Mouse (Mus musculus) ES-E14 (cell line): ENCODE measurements at regions not wholly inside any gene's neighbourhood (a gene's known extent, or its start where the extent isn't known, plus 50 kb on each side); places are given as distances from the start of the nearest gene placed in this dataset.

Experiments used
- DNase-seq: peaks from one replicate; pipeline ENCODE4 v3.0.0-alpha.2; 2013; ENCODE audit warnings: low read depth, low spot score
- H3K27ac ChIP-seq: 2 replicates; pipeline ENCODE4 v1.5.1; 2012; ENCODE audit warnings: low read depth, mild to moderate bottlenecking, low read length, moderate library complexity, mixed read lengths; ENCODE audit not compliant: poor library complexity, insufficient read depth, severe bottlenecking
- H3K36me3 ChIP-seq: 2 replicates; pipeline ENCODE4 v1.6.1; 2012; ENCODE audit warnings: mild to moderate bottlenecking, low read length, moderate library complexity, mixed read lengths; ENCODE audit not compliant: control insufficient read depth, poor library complexity, insufficient read depth, severe bottlenecking
- H3K4me1 ChIP-seq, 2 experiments: fragments of 150-350 bp in 1 of 2; sonication (generic) in 1 of 2; 2 replicates each; pipeline ENCODE4 v1.6.1; 2012; ENCODE audit warnings: low read length in 2 of 2, mild to moderate bottlenecking in 1 of 2, mixed read lengths in 1 of 2; ENCODE audit not compliant: control insufficient read depth in 2 of 2, insufficient read depth in 2 of 2, poor library complexity in 1 of 2
- H3K4me3 ChIP-seq, 2 experiments: fragments of 150-350 bp in 1 of 2; sonication (generic) in 1 of 2; 2 replicates each; pipeline ENCODE4 v1.5.1; 2012; ENCODE audit warnings: low read length in 2 of 2, low read depth in 1 of 2, mild to moderate bottlenecking in 1 of 2, mixed read lengths in 1 of 2; ENCODE audit not compliant: insufficient read depth in 1 of 2, poor library complexity in 1 of 2, severe bottlenecking in 1 of 2
- H3K9ac ChIP-seq: 2 replicates; pipeline ENCODE4 v1.6.1; 2012; ENCODE audit warnings: low read depth, mild to moderate bottlenecking, low read length, mixed read lengths; ENCODE audit not compliant: poor library complexity, insufficient read depth, severe bottlenecking
- H3K9me3 ChIP-seq: fragments of 150-350 bp; sonication (generic); 2 replicates; pipeline ENCODE4 v1.6.1; 2012; ENCODE audit warnings: low read depth, mild to moderate bottlenecking, low read length; ENCODE audit not compliant: control insufficient read depth, insufficient read depth
- CHD2 ChIP-seq: IDR thresholded peaks from 2 replicates; pipeline ENCODE4 v1.6.1; 2014; ENCODE audit warnings: mild to moderate bottlenecking, low read depth, low read length, inconsistent platforms
- HCFC1 ChIP-seq: IDR thresholded peaks from 2 replicates; pipeline ENCODE4 v1.6.1; 2012; ENCODE audit warnings: low read length, inconsistent platforms, borderline replicate concordance; ENCODE audit not compliant: insufficient read depth
- MAFK ChIP-seq: IDR thresholded peaks from 2 replicates; pipeline ENCODE4 v1.6.1; 2014; ENCODE audit warnings: mild to moderate bottlenecking, low read depth, low read length, inconsistent platforms; ENCODE audit not compliant: insufficient read depth
- ZC3H11A ChIP-seq: IDR thresholded peaks from 2 replicates; pipeline ENCODE4 v1.6.1; 2012; ENCODE audit warnings: low read depth, mild to moderate bottlenecking, inconsistent platforms, low read length, borderline replicate concordance
- ZNF384 ChIP-seq: IDR thresholded peaks from 2 replicates; pipeline ENCODE4 v1.6.1; 2012; ENCODE audit warnings: low read depth, low read length, inconsistent platforms
- in situ Hi-C, 2 experiments: fragments of 600-800 bp; cut with MboI; formaldehyde crosslinking; loops; one replicate each; pipeline ENCODE4 v1.15.1; 2025; ENCODE audit warnings: low sequenced_read_pairs in 2 of 2, inconsistent platforms in 1 of 2; ENCODE audit not compliant: unreplicated experiment in 2 of 2

- no peak for DNase-seq
- in situ Hi-C loops = no loop called here
- Histone ChIP-seq H3K4me3 (no peak overlapping the region), H3K9me3 (no peaks in the 10 kb centered on the region), H3K36me3 (no peaks in the 10 kb centered on the region), H3K27ac (no peak overlapping the region), H3K9ac (no peak overlapping the region), H3K4me1 (peaks cover 0 to 4% of the 10 kb centered on the region in 2 experiments; a peak in 1 of 4 replicates)
- TF ChIP-seq MAFK (no peak), ZC3H11A (no peak), ZNF384 (no peak), CHD2 (no peak), HCFC1 (no peak)
Measured at GRCm38 (mm10) chr13:55899501-55900189, 63.7 kb upstream of the Pitx1 start.

DNA sequence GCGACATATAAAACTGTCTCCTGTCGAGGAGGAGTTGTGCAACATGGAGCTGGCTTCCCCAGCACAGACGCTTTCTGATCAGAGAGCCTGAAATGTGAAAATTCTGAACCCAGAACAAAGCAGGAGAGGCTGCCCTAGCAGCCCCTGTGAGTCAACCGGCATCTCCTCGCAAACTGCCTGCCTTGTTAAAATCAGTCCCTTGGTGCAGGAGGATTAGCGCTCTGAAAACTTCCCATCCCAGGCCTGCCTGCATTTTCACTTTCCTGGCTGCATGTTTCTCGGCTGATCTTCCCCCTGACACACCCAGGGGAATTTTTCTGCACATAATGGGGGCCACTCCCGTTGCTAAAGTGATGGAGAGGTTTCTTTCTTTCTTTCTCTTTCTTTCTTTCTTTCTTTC is 63.0 kb upstream of the Pitx1 start:
- in situ Hi-C loops = no loop called here
- DNase-seq = no peak
- TF ChIP-seq CHD2 (no peak), ZC3H11A (no peak), HCFC1 (no peak), ZNF384 (no peak), MAFK (no peak)
- Histone ChIP-seq H3K4me3 (no peak overlapping the region), H3K27ac (no peak overlapping the region), H3K4me1 (peaks cover 0 to 4% of the 10 kb centered on the region in 2 experiments; a peak in 1 of 4 replicates), H3K9ac (no peak overlapping the region), H3K9me3 (no peaks in the 10 kb centered on the region), H3K36me3 (no peaks in the 10 kb centered on the region)

- H3K9me3 ChIP-seq = no peaks in the 10 kb centered on the region
- no peaks in the 10 kb centered on the region for H3K36me3 ChIP-seq
- no peak overlapping the region for H3K4me3 ChIP-seq
- DNase-seq = no peak
- TF ChIP-seq MAFK = no peak
- TF ChIP-seq ZNF384 = no peak
- TF ChIP-seq HCFC1 = no peak
- TF ChIP-seq CHD2 = no peak
- H3K27ac ChIP-seq = no peak overlapping the region
- H3K9ac ChIP-seq = no peak overlapping the region
- peaks cover 0 to 4% of the 10 kb centered on the region in 2 experiments; a peak in 1 of 4 replicates for H3K4me1 ChIP-seq
- in situ Hi-C loops = no loop called here
Measured at GRCm38 (mm10) chr13:55898257-55898950, 62.4 kb upstream of the Pitx1 start.

DNA sequence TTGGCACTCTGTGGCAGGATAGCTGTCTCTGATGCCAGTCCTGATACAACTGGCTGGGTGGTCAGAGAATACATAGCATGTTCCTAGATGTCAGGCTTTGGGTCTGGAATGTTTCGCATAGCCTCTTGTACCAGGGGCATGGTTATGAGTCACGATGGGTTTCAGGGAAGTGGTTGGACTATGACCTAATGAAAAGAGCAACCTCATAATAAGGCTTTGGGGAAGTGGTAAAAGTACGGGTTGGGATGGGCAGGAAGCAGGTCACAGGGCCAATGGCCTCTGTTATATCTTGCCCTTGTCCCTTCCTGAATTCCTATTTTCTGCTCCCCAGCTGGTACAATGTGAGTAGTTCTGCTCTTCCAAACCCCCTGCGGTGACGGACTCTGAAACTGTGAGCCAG is 59.5 kb upstream of the Pitx1 start:
- Histone ChIP-seq H3K9me3 (no peaks in the 10 kb centered on the region), H3K4me1 (peaks cover 0 to 4% of the 10 kb centered on the region in 2 experiments; a peak in 1 of 4 replicates), H3K36me3 (no peaks in the 10 kb centered on the region), H3K4me3 (no peak overlapping the region), H3K27ac (no peak overlapping the region), H3K9ac (no peak overlapping the region)
- in situ Hi-C loops = no loop called here
- TF ChIP-seq HCFC1 = no peak
- no peak for TF ChIP-seq ZNF384
- no peak for TF ChIP-seq CHD2
- no peak for TF ChIP-seq MAFK
- no peak for TF ChIP-seq ZC3H11A
- no peak for DNase-seq
